Mouse (Mus musculus) adrenal gland, postnatal 25 days (tissue): ENCODE results near the gene Gm36864. TPM values are rescaled to one million over a fixed set of nuclear protein-coding genes. Genes with fewer than 3 reads are reported as not detected.
"Not testable (repeated sequence)": the region's sequence is repeated elsewhere in the genome, so short reads cannot be mapped to it uniquely, and the experiment has no call there.

Source experiments
- DNase-seq: peaks from one replicate; pipeline ENCODE4 v3.0.0; 2021; ENCODE audit warnings: mixed read lengths
- long read RNA-seq: library from polyadenylated mRNA; stranded (forward); transcript quantifications from one replicate; pipeline ENCODE4 v2.0.0, GENCODE M21; 2021
- total RNA-seq: library from RNA; stranded (reverse); gene quantifications from 2 replicates; pipeline ENCODE4 v1.2.3, GENCODE M21; 2021

The Gm36864 gene
- total RNA-seq, result not detected in 2 replicates
- long read RNA-seq, result 0 reads

GRCm38 (mm10) chr7:44235909-44236308, at the start of gene Gm36864:
Gene Gm36864, plus strand, starts transcription at chr7:44236177.
- no peak for DNase-seq

- DNase-seq, result not testable (repeated sequence)
These were observed 49.5 kb upstream of the Gm36864 start for GRCm38 (mm10) chr7:44186516-44186915.

- DNase-seq, result not testable (repeated sequence)
These were observed 48.0 kb upstream of the Gm36864 start, which contains the start of gene Klk1b24 for GRCm38 (mm10) chr7:44187936-44188335. Gene Klk1b24, plus strand, starts transcription at chr7:44188236.

- DNase-seq, result not testable (repeated sequence)
These were observed 42.5 kb upstream of the Gm36864 start for GRCm38 (mm10) chr7:44193466-44193865.

GRCm38 (mm10) chr7:44197891-44198290, 38.1 kb upstream of the Gm36864 start, which contains the start of gene Klk1b3:
Gene Klk1b3, plus strand, starts transcription at chr7:44198191.
- no peak for DNase-seq

GRCm38 (mm10) chr7:44207135-44207534, 28.8 kb upstream of the Gm36864 start, which contains the start of gene Klk1b4:
Gene Klk1b4, plus strand, starts transcription at chr7:44207435.
- not testable (repeated sequence) for DNase-seq

- DNase-seq, result no peak
These were observed 27.7 kb upstream of the Gm36864 start for GRCm38 (mm10) chr7:44208307-44208706.

GRCm38 (mm10) chr7:44215645-44216044, 20.3 kb upstream of the Gm36864 start, which contains the start of gene Klk1b5:
Gene Klk1b5, plus strand, starts transcription at chr7:44215945.
- DNase-seq, result no peak

GRCm38 (mm10) chr7:44221601-44222000, 14.4 kb upstream of the Gm36864 start:
- not testable (repeated sequence) for DNase-seq

GRCm38 (mm10) chr7:44222335-44222734, 13.6 kb upstream of the Gm36864 start:
- DNase-seq, result not testable (repeated sequence)

GRCm38 (mm10) chr7:44225076-44225475, 10.9 kb upstream of the Gm36864 start, which contains the start of gene Klk1:
Gene Klk1, plus strand, starts transcription at chr7:44225360.
- DNase-seq, result no peak

- DNase-seq, result no peak
These were observed 3.9 kb downstream of the Gm36864 start for GRCm38 (mm10) chr7:44239913-44240312.

- DNase-seq, result no peak
These were observed 4.7 kb downstream of the Gm36864 start for GRCm38 (mm10) chr7:44240712-44241111.

GRCm38 (mm10) chr7:44241163-44241562, 5.2 kb downstream of the Gm36864 start:
- DNase-seq, result no peak

GRCm38 (mm10) chr7:44244080-44244479, 8.1 kb downstream of the Gm36864 start:
- DNase-seq, result no peak

GRCm38 (mm10) chr7:44246055-44246983, 10.3 kb downstream of the Gm36864 start, which contains the start of the genes 1700028J19Rik and 2410002F23Rik:
Gene 1700028J19Rik, minus strand, starts transcription at chr7:44246695.
Gene 2410002F23Rik, plus strand, starts transcription at chr7:44246722.
- peak; percentile 90 for DNase-seq

GRCm38 (mm10) chr7:44246984-44247470, 11.1 kb downstream of the Gm36864 start:
- no peak for DNase-seq

- DNase-seq, result no peak
These were observed 12.0 kb downstream of the Gm36864 start for GRCm38 (mm10) chr7:44247971-44248370.

- no peak for DNase-seq
These were observed 13.3 kb downstream of the Gm36864 start for GRCm38 (mm10) chr7:44249248-44249647.

- DNase-seq, result peak; percentile 67
These were observed 14.8 kb downstream of the Gm36864 start for GRCm38 (mm10) chr7:44250732-44251275.

- DNase-seq, result no peak
These were observed 17.1 kb downstream of the Gm36864 start for GRCm38 (mm10) chr7:44253023-44253616.

GRCm38 (mm10) chr7:44254930-44255329, 19.0 kb downstream of the Gm36864 start:
- DNase-seq, result no peak
